Mouse (Mus musculus) neural tube, embryonic 14.5 days (tissue): ENCODE results near the gene Pld4. TPM values are rescaled to one million over a fixed set of nuclear protein-coding genes. Genes with fewer than 3 reads are reported as not detected.

ENCODE experiments used
- ATAC-seq: fragments of 200-750 bp; cut with Nextera tagmentation; 2 replicates; pipeline ENCODE4 v1.8.0; 2017; ENCODE audit warnings: low read depth, mild to moderate bottlenecking, moderate TSS enrichment, moderate library complexity
- H3K27ac ChIP-seq: fragments of 300-500 bp; sonication (generic); 2 replicates; pipeline ENCODE4 v1.5.1; 2014; ENCODE audit warnings: low read depth, mild to moderate bottlenecking, control low read depth, low read length, moderate library complexity, mixed read lengths
- H3K27me3 ChIP-seq: fragments of 300-500 bp; sonication (generic); 2 replicates; pipeline ENCODE4 v1.6.1; 2014; ENCODE audit warnings: low read length; ENCODE audit not compliant: control insufficient read depth, insufficient read depth
- H3K36me3 ChIP-seq: fragments of 300-500 bp; sonication (generic); 2 replicates; pipeline ENCODE4 v1.6.1; 2014; ENCODE audit warnings: low read length, mixed read lengths; ENCODE audit not compliant: control insufficient read depth, insufficient read depth
- H3K4me1 ChIP-seq: fragments of 300-500 bp; sonication (generic); 2 replicates; pipeline ENCODE4 v1.6.1; 2014; ENCODE audit warnings: low read length; ENCODE audit not compliant: control insufficient read depth, insufficient read depth
- H3K4me2 ChIP-seq: fragments of 300-500 bp; sonication (generic); 2 replicates; pipeline ENCODE4 v1.6.1; 2014; ENCODE audit warnings: mild to moderate bottlenecking, low read depth, low read length, control low read depth
- H3K4me3 ChIP-seq: fragments of 300-500 bp; sonication (generic); 2 replicates; pipeline ENCODE4 v1.5.1; 2014; ENCODE audit warnings: low read depth, low read length, control low read depth, mixed read lengths
- H3K9ac ChIP-seq: fragments of 300-500 bp; sonication (generic); replicated peaks from 2 replicates; pipeline ENCODE4 v1.6.1; 2014; ENCODE audit warnings: low read depth, mild to moderate bottlenecking, control low read depth, low read length, mixed read lengths
- H3K9me3 ChIP-seq: fragments of 300-500 bp; sonication (generic); 2 replicates; pipeline ENCODE4 v1.6.1; 2016; ENCODE audit warnings: low read length; ENCODE audit not compliant: control insufficient read depth
- WGBS: fragments of 180-500 bp; shearing (Covaris S2); extraction: QIAGEN DNeasy Blood & Tissue Kit; methylation state at CpG from one replicate; pipeline ENCODE4 v1.1.7; 2014; 5-methylcytosine and 5-hydroxymethylcytosine counted together
- polyA plus RNA-seq: library from polyadenylated mRNA; unstranded; fragments of >200 nt; fragmentation: Nextera tagmentation; extraction: Ambion mirVana; gene quantifications from 2 replicates; pipeline ENCODE4 v1.2.1, GENCODE M21; 2014

Gene Pld4
- polyA plus RNA-seq, 1 experiment from 2014 or later = 4.5 TPM

- Histone ChIP-seq H3K4me2 (no peak overlapping the region), H3K27me3 (no peaks in the 10 kb centered on the region), H3K9ac (no peak overlapping the region), H3K4me3 (no peak overlapping the region), H3K36me3 (no peaks in the 10 kb centered on the region), H3K9me3 (no peaks in the 10 kb centered on the region), H3K27ac (no peak overlapping the region), H3K4me1 (no peaks in the 10 kb centered on the region; the same call in 1 of the 2 replicates)
- ATAC-seq = no peak
- WGBS = 36% methylated on average over 7 of the region's 7 CpGs
Observed at GRCm38 (mm10) chr12:112794356-112794816, 33.9 kb downstream of the Pld4 start.

GRCm38 (mm10) chr12:112794998-112795397 lies 34.5 kb downstream of the Pld4 start:
- no peak for ATAC-seq
- H3K27me3 ChIP-seq = no peaks in the 10 kb centered on the region
- no peak overlapping the region for H3K27ac ChIP-seq
- H3K9ac ChIP-seq = no peak overlapping the region
- H3K4me3 ChIP-seq = no peak overlapping the region
- no peaks in the 10 kb centered on the region for H3K36me3 ChIP-seq
- WGBS = 83% methylated on average over 5 of the region's 5 CpGs
- no peaks in the 10 kb centered on the region; the same call in 1 of the 2 replicates for H3K4me1 ChIP-seq
- H3K4me2 ChIP-seq = no peak overlapping the region
- H3K9me3 ChIP-seq = no peaks in the 10 kb centered on the region

DNA sequence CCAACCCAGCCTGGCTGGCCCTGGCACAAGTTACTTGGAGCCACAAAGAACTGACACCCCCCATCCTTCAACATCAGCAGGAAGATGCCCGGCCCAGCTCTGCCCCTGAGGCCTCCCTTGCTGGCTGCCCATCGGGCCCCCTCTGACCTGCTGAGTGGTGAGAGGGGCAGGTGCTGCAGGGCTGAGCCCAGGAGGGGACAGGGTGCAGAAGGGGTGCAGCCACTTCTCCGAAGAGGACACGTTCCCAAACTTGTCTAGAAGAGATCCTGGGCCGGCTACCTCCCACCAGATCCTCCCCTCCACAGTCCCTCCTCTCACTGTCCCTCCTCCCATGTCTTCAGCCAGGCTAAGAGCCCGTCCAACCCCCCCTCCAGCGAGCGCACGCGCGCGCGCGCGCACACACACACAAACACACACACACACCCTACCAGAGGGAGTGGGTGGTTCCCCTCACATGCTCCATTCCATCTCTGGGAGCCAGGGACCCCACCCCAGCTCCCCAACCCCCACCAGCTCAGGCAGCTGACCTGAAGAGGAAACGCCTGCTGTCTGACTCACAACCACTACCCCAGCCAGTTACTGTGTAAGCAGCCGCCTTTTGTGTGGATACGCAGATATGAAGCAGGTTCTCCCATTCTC lies 35.1 kb downstream of the Pld4 start:
- Histone ChIP-seq H3K9ac (no peak overlapping the region), H3K4me2 (no peak overlapping the region), H3K4me1 (no peaks in the 10 kb centered on the region; the same call in 1 of the 2 replicates), H3K9me3 (no peaks in the 10 kb centered on the region), H3K27ac (no peak overlapping the region), H3K4me3 (no peak overlapping the region), H3K27me3 (no peaks in the 10 kb centered on the region), H3K36me3 (no peaks in the 10 kb centered on the region)
- WGBS = 72% methylated on average over 18 of the region's 18 CpGs
- ATAC-seq = no peak

- WGBS = 53% methylated on average over 17 of the region's 17 CpGs
- Histone ChIP-seq H3K4me2 (no peak overlapping the region), H3K27ac (no peak overlapping the region), H3K4me1 (peaks cover 5% of the 10 kb centered on the region; the same call in 1 of the 2 replicates), H3K4me3 (no peak overlapping the region), H3K27me3 (no peaks in the 10 kb centered on the region; the same call in 1 of the 2 replicates), H3K9ac (no peak overlapping the region), H3K9me3 (no peaks in the 10 kb centered on the region), H3K36me3 (no peaks in the 10 kb centered on the region)
- no peak for ATAC-seq
Observed at GRCm38 (mm10) chr12:112796551-112797510, 36.4 kb downstream of the Pld4 start.

GRCm38 (mm10) chr12:112797672-112798331 lies 37.3 kb downstream of the Pld4 start:
- ATAC-seq = 0 out of 2 replicates have a peak, but pooled peaks have one; percentile 7
- 66% methylated on average over 15 of the region's 15 CpGs for WGBS
- Histone ChIP-seq H3K27ac (no peak overlapping the region), H3K4me1 (peaks cover 7% of the 10 kb centered on the region; the same call in 1 of the 2 replicates), H3K4me3 (no peak overlapping the region), H3K27me3 (no peaks in the 10 kb centered on the region; the same call in 1 of the 2 replicates), H3K36me3 (no peaks in the 10 kb centered on the region), H3K4me2 (no peak overlapping the region), H3K9me3 (no peaks in the 10 kb centered on the region), H3K9ac (no peak overlapping the region)

DNA sequence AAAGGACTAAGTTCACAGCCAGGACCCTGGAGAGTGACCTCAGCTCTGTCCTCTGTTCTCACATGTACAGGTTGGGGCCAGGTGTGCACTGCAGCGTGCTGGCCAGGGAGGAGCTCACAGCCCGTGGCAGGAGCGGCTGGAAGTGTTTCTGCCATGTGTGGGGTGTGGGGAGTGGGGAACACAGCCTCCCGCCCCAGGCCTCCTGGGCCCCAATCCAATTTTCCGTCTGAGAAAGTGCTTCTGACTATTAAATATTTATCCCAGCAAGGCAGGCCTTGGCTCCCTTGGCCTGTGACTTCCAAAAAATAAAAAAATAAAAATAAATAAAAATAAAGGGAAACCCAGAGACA lies 37.9 kb downstream of the Pld4 start:
- H3K27me3 ChIP-seq = no peaks in the 10 kb centered on the region; the same call in 1 of the 2 replicates
- H3K9me3 ChIP-seq = no peaks in the 10 kb centered on the region
- H3K4me3 ChIP-seq = no peak overlapping the region
- no peak overlapping the region for H3K27ac ChIP-seq
- no peak overlapping the region for H3K9ac ChIP-seq
- no peak for ATAC-seq
- H3K36me3 ChIP-seq = no peaks in the 10 kb centered on the region
- H3K4me1 ChIP-seq = peaks cover 7% of the 10 kb centered on the region; the same call in 1 of the 2 replicates
- H3K4me2 ChIP-seq = no peak overlapping the region
- 34% methylated on average over 5 of the region's 5 CpGs for WGBS

DNA sequence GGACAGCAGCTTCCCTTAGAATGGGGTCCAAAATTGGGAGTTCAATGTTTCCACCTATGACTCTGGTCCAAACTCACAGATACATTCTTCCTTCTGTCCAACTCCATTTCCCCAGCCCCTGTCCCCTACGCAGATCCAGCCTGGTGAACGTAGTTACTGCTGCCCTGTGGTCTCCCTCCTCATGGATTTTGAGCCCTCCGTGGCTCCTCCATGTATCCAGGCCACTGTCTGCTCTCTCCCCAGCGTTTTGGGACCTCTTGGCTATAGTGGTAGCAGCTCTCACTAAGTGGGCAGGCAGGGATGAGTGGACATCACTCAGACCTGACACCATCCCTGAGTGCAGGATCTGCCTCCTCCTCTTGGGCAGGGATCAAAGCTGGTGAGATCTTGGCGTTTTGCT lies 38.3 kb downstream of the Pld4 start:
- H3K9me3 ChIP-seq = no peaks in the 10 kb centered on the region
- H3K4me1 ChIP-seq = peaks cover 7% of the 10 kb centered on the region; the same call in 1 of the 2 replicates
- H3K27me3 ChIP-seq = no peaks in the 10 kb centered on the region; the same call in 1 of the 2 replicates
- WGBS = 78% methylated on average over 5 of the region's 5 CpGs
- no peak overlapping the region for H3K4me2 ChIP-seq
- H3K27ac ChIP-seq = no peak overlapping the region
- no peak overlapping the region for H3K9ac ChIP-seq
- no peak for ATAC-seq
- H3K4me3 ChIP-seq = no peak overlapping the region
- no peaks in the 10 kb centered on the region for H3K36me3 ChIP-seq

DNA sequence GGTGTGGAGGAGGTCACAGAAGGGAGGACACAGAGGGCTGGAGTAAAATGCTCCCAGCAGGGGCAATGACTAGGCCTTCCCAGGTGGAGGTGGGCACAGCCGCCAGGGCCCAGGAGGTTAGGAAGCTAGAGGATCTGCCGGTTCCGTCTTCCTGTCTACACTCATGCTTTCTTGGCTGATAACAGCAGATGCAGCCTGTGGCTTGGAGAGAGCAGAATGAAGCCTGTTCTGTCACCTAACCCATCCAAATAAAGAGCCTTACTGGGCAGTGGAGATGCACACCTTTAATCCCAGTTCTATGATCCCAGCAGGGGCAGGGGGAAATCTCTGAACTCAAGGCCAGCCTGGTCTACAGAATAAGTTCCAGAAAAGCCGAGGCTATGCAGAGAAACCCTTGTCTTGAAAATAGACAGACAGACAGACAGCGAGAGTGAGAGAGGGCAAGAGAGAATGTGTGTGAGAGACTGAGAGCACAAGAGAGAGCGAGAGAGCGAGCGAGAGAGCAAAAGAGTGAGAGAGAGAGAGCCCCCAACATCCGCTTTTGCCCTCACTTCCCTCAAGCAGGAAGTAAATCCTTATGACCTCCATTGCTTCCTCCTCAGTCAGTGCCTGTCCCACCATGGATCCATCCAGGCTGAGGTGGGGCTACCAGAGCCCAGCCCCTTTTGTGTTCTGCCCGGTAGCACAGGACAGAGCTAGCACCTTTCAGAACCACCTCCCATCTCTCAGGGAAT lies 38.9 kb downstream of the Pld4 start:
- Histone ChIP-seq H3K9me3 (no peaks in the 10 kb centered on the region), H3K9ac (no peak overlapping the region), H3K36me3 (no peaks in the 10 kb centered on the region), H3K27ac (no peak overlapping the region), H3K4me3 (no peak overlapping the region), H3K4me2 (no peak overlapping the region), H3K4me1 (peaks cover 7% of the 10 kb centered on the region; the same call in 1 of the 2 replicates), H3K27me3 (no peaks in the 10 kb centered on the region; the same call in 1 of the 2 replicates)
- WGBS = 85% methylated on average over 10 of the region's 10 CpGs
- ATAC-seq = no peak
